Mouse (Mus musculus): ENCODE data around the gene Gli2. TPM values are rescaled to one million over a fixed set of nuclear protein-coding genes. Genes with fewer than 3 reads are reported as not detected.

The Gli2 gene
- polyA plus RNA-seq, 1 experiment: 1.6 TPM

DNA sequence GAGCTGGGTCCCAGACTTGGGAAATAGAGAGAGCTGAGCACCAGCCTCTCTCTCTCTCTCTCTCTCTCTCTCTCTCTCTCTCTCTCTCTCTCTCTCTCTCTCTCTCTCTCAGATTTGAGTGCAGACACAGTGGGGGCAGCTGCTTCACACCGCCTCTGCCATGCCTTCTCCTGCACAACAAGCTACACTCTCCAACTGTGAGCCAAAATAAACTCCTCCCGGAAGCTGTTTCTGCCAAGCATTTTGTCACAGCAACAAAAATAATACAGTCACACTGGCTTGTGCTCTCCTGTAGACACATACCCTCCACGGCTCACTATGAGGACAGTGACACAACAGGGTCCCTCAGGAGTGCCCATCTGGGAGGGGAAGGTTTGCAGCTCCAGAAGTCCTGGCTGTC lies 36.6 kb downstream of the Gli2 start:
- Histone ChIP-seq H3K4me3 (ENCODE audit: insufficient read depth, low read length) (no peak overlapping the region), H3K4me1 (ENCODE audit: control insufficient read depth, insufficient read depth, low read length) (0 out of 2 replicates have a peak, but pooled peaks cover 3% of the 10 kb centered on the region), H3K27ac (ENCODE audit: insufficient read depth, low read length) (no peak overlapping the region)
- no peak for TF ChIP-seq POLR2A (IDR thresholded peaks at IDR 0.05; ENCODE audit: extremely low read depth, insufficient read depth, low read length)
- TF ChIP-seq CTCF (IDR thresholded peaks at IDR 0.05; ENCODE audit: extremely low read depth, insufficient read depth, low read length): no peak

DNA sequence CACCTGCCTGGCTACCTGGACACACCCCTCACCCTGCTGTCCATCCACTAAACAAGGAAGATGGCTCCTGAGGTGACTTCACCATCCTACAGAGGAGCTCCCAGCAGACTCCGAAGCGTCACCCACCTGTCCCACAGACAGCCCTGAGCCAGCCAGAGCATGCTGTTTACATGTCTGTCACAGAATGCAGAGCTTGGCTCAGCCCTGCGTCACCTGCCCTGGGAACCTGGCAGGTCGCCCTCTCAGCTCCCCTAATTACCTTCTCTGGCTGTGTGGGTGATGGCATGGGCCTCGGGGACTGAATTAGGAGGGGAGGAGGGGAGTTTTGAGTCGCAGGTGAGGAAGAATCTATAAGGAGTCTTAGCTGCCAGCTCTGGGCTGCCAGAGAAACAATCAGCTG lies 38.3 kb downstream of the Gli2 start:
- H3K4me3 ChIP-seq (ENCODE audit: insufficient read depth, low read length): no peak overlapping the region
- 0 out of 2 replicates have a peak, but pooled peaks cover 3% of the 10 kb centered on the region for H3K4me1 ChIP-seq (ENCODE audit: control insufficient read depth, insufficient read depth, low read length)
- H3K27ac ChIP-seq (ENCODE audit: insufficient read depth, low read length): no peak overlapping the region
- no peak for TF ChIP-seq CTCF (IDR thresholded peaks at IDR 0.05; ENCODE audit: extremely low read depth, insufficient read depth, low read length)

DNA sequence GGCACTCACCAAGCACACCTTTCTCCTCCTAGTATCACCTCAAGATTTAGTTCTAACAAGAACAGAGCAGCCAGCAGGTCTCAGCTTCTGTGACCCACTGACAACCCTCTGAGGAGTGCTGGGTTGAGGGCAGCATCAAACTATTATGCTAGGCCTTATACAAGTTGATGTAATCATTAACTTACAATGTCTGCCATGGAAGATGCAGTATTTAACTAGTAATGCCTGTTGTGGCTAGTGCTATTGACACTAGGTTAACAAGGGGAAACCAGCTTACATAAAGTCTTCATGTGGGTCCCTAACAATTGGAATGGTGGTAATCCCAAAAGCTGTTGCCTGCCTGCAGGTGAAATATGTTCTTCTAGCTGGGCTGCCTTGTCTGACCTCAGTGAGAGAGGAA lies 44.5 kb downstream of the Gli2 start:
- no peak for TF ChIP-seq POLR2A (IDR thresholded peaks at IDR 0.05; ENCODE audit: extremely low read depth, insufficient read depth, low read length)
- TF ChIP-seq CTCF (IDR thresholded peaks at IDR 0.05; ENCODE audit: extremely low read depth, insufficient read depth, low read length): no peak
- Histone ChIP-seq H3K4me1 (ENCODE audit: control insufficient read depth, insufficient read depth, low read length) (no peaks in the 10 kb centered on the region), H3K27ac (ENCODE audit: insufficient read depth, low read length) (no peak overlapping the region), H3K4me3 (ENCODE audit: insufficient read depth, low read length) (no peak overlapping the region)

DNA sequence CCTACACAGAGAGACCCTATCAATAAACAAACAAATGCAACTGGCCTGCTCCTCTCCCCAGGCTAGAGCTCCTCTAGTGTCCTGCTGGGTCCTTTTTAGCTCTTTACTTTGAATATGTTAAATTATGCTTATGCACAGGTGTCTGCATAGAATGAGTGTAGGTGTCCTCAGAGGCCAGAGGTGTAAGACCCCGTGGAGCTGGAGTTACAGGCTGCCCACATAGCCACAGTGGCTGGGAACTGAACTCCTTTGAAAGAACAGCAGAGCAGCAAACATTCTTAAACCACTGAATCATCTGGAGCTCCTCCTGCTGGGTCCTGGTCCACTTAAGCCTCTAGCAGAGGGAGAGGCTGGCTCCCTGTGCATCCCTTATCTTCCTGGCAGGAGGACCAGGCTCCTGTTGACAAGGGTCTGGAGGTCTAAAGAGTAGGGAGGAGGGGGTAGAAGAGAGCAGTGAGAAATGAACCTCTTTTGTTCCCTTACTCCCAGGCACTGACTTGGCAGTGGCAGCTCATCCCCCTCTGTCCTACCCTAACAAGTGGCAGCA lies 49.5 kb downstream of the Gli2 start:
- Histone ChIP-seq H3K4me1 (ENCODE audit: control insufficient read depth, insufficient read depth, low read length) (no peaks in the 10 kb centered on the region), H3K4me3 (ENCODE audit: insufficient read depth, low read length) (no peak overlapping the region), H3K27ac (ENCODE audit: insufficient read depth, low read length) (no peak overlapping the region)
- TF ChIP-seq CTCF (IDR thresholded peaks at IDR 0.05; ENCODE audit: extremely low read depth, insufficient read depth, low read length) (no peak), POLR2A (IDR thresholded peaks at IDR 0.05; ENCODE audit: extremely low read depth, insufficient read depth, low read length) (no peak)

DNA sequence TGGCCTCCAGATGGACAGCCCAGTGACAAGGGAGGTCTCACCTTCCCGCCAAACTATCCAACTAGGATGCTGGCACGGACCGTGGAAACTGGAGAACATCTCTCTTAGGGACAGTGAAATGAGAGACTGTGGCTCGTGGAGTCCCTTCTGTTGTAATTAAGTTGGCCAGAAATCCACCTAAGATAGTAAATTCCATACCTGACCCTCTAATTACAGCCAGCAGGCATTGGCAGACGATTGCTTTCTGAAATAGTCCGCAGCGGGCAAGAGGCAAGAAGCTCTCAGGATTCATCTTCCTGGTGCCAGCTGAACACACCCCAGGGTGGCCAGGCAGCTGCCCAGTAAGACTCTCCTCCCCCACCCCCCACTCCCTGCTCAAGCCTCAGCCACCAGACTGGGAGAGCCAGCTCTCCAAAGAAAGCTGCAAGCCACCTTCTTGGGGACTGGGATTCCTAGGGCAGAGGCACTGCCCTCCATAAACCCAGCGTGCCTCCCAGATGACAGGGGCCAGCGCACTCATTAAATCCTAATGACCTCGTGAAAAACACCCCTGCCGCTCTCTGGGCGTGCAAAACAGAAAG lies 51.9 kb downstream of the Gli2 start:
- no peak overlapping the region for H3K4me3 ChIP-seq (ENCODE audit: insufficient read depth, low read length)
- H3K27ac ChIP-seq (ENCODE audit: insufficient read depth, low read length): no peak overlapping the region
- no peaks in the 10 kb centered on the region for H3K4me1 ChIP-seq (ENCODE audit: control insufficient read depth, insufficient read depth, low read length)
- no peak for TF ChIP-seq CTCF (IDR thresholded peaks at IDR 0.05; ENCODE audit: extremely low read depth, insufficient read depth, low read length)
- TF ChIP-seq POLR2A (IDR thresholded peaks at IDR 0.05; ENCODE audit: extremely low read depth, insufficient read depth, low read length): no peak

DNA sequence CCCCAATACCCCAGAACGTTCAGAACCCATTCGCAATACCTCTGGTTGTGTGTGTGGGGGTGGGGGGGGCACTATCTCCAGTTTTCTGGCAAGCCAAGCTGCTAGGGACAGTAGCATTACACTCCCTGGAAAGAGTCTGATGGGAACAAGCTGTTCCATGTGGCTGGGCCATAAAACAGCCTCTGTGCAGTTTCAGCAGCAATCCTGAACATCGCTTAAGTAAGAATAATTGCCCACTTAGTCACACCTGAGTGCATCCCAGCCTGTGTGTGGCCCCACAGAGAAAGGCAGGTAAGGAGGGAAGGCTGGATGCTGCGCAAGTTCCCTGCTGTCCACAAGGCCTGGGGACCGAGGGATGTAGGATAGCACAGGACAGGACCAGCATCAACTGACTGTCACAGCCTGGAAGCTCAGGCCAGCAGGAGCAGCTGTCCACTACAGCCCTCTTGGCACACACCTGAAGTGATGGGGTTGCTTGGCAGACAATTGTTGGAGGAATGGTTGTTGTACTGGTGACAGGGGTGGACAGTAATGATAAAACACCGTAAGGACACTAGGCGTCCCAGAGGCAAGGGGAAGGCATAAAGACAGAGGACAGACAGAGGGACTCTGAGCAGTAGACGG lies 58.8 kb downstream of the Gli2 start:
- Histone ChIP-seq H3K27ac (ENCODE audit: insufficient read depth, low read length) (no peak overlapping the region), H3K4me1 (ENCODE audit: control insufficient read depth, insufficient read depth, low read length) (no peaks in the 10 kb centered on the region), H3K4me3 (ENCODE audit: insufficient read depth, low read length) (no peak overlapping the region)
- TF ChIP-seq POLR2A (IDR thresholded peaks at IDR 0.05; ENCODE audit: extremely low read depth, insufficient read depth, low read length): no peak
- TF ChIP-seq CTCF (IDR thresholded peaks at IDR 0.05; ENCODE audit: extremely low read depth, insufficient read depth, low read length): no peak

DNA sequence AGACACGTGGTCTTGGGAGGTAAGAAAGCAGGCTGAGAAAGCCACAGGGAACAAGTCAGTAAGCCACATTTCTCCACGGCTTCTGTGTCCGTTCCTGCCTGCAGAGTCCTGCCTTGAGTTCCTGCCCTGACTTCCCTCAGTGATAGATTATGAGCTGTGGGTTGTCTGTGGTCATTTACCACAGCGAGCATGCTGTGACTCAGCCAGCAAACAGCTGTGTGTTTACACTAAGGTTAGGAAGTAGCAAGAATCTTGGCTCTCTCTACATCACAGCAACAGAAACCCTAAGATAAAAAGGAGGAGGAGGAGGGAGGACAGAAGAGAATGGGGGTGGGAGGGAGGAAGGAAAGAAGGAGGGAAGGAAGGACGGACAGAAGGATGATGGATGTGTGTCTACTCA lies 59.6 kb downstream of the Gli2 start:
- Histone ChIP-seq H3K4me3 (ENCODE audit: insufficient read depth, low read length) (no peak overlapping the region), H3K4me1 (ENCODE audit: control insufficient read depth, insufficient read depth, low read length) (no peaks in the 10 kb centered on the region), H3K27ac (ENCODE audit: insufficient read depth, low read length) (no peak overlapping the region)
- TF ChIP-seq CTCF (IDR thresholded peaks at IDR 0.05; ENCODE audit: extremely low read depth, insufficient read depth, low read length) (no peak), POLR2A (IDR thresholded peaks at IDR 0.05; ENCODE audit: extremely low read depth, insufficient read depth, low read length) (no peak)

DNA sequence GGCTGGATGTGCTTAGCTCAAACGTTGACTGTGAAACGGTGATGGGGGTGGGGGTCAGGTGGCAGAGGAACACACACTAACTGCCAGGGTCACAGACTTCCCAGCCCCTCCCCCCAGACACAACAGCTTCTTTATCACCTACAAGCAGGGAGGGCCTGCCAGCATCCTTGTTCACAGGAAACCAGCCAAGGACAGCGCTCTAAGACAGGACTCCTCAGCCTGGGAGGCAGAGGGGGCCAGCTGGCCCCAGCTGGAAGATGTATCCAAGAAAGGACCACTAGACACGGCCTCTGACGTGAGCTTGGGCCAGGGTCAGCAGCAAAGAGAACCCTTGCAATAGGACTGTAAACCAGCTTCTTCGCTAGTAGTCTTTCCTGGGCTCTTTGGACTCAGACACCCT lies 65.1 kb downstream of the Gli2 start:
- no peak for TF ChIP-seq POLR2A (IDR thresholded peaks at IDR 0.05; ENCODE audit: extremely low read depth, insufficient read depth, low read length)
- no peak for TF ChIP-seq CTCF (IDR thresholded peaks at IDR 0.05; ENCODE audit: extremely low read depth, insufficient read depth, low read length)
- no peak overlapping the region for H3K27ac ChIP-seq (ENCODE audit: insufficient read depth, low read length)

DNA sequence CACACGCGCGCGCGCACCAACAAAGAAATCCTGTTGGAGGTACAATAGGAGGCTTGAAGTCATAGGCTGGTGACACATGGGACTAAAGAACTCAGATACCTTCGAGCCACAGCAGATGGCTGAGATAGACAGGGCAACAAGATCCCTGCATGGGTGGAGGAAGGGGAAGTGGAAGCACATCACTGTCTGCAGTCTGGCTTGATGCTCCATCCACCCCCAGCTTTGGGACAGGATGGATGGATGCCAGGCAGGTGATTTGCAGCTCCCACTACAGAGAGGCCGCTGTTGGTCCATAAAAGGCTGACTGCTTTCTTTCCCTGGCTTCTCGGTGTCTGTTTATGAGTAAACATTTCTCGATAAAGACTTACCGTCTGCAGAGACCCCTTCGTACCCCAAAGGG lies 65.9 kb downstream of the Gli2 start:
- H3K27ac ChIP-seq (ENCODE audit: insufficient read depth, low read length): no peak overlapping the region
- no peak overlapping the region for H3K4me3 ChIP-seq (ENCODE audit: insufficient read depth, low read length)
- H3K4me1 ChIP-seq (ENCODE audit: control insufficient read depth, insufficient read depth, low read length): no peaks in the 10 kb centered on the region
- TF ChIP-seq CTCF (IDR thresholded peaks at IDR 0.05; ENCODE audit: extremely low read depth, insufficient read depth, low read length): no peak
- TF ChIP-seq POLR2A (IDR thresholded peaks at IDR 0.05; ENCODE audit: extremely low read depth, insufficient read depth, low read length): no peak

More for the DNA sequence above, 65.1 kb downstream of the Gli2 start:
- Histone ChIP-seq H3K4me3 (ENCODE audit: insufficient read depth, low read length) (no peak overlapping the region), H3K4me1 (ENCODE audit: control insufficient read depth, insufficient read depth, low read length) (no peaks in the 10 kb centered on the region)

DNA sequence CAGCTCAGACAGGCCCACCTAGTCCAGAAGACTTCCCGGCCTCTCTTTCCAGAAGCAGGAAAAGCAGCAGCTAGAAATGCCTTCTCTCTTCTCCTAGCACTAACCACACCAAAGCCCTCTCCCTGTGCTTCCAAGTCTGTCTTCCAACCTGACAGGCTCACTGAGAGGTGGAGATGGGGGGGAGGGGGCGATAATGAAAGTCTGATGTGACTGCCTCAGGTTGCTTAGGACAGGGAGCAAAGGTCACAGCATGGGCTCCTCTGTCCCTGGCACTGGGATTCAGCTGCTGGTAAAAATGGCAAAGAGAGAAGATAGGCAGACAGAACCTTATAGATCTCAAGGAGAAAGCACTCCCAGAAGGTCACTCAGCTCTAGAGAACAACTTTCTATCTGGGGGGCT lies 70.0 kb downstream of the Gli2 start:
- H3K4me1 ChIP-seq (ENCODE audit: control insufficient read depth, insufficient read depth, low read length): no peaks in the 10 kb centered on the region

More for the DNA sequence above, 70.0 kb downstream of the Gli2 start:
- Histone ChIP-seq H3K27ac (ENCODE audit: insufficient read depth, low read length) (no peak overlapping the region), H3K4me3 (ENCODE audit: insufficient read depth, low read length) (no peak overlapping the region)
- TF ChIP-seq POLR2A (IDR thresholded peaks at IDR 0.05; ENCODE audit: extremely low read depth, insufficient read depth, low read length) (no peak), CTCF (IDR thresholded peaks at IDR 0.05; ENCODE audit: extremely low read depth, insufficient read depth, low read length) (no peak)

Data from cortical plate, adult 2 months (tissue).